Mouse (Mus musculus) CH12.LX (cell line): ENCODE measurements around the gene Tlk2. TPM values are rescaled to one million over a fixed set of nuclear protein-coding genes. Genes with fewer than 3 reads are reported as not detected.

ENCODE experiments used
- DNase-seq: peaks from one replicate; pipeline ENCODE4 v3.0.0-alpha.2; 2013; ENCODE audit errors: extremely low read depth
- H3K27ac ChIP-seq: 2 replicates; pipeline ENCODE4 v1.5.1; 2012; ENCODE audit warnings: low read depth, mild to moderate bottlenecking, control low read depth, moderate library complexity; ENCODE audit not compliant: insufficient read depth
- H3K27me3 ChIP-seq: replicated peaks from 2 replicates; pipeline ENCODE3; 2012; ENCODE audit warnings: inconsistent platforms
- H3K36me3 ChIP-seq, 2 experiments: replicated peaks in 1 of 2; 2 replicates each; pipeline versions ENCODE3 to v1.6.1; 2012; ENCODE audit warnings: inconsistent platforms in 1 of 2, low read length in 1 of 2, mild to moderate bottlenecking in 1 of 2, mixed read lengths in 1 of 2, moderate library complexity in 1 of 2; ENCODE audit not compliant: control insufficient read depth in 1 of 2, insufficient read depth in 1 of 2
- H3K4me1 ChIP-seq, 2 experiments: 2 replicates each; pipeline ENCODE4 v1.6.1; 2012; ENCODE audit warnings: inconsistent platforms in 1 of 2, moderate library complexity in 1 of 2; ENCODE audit not compliant: insufficient read depth in 2 of 2, control insufficient read depth in 1 of 2
- H3K4me2 ChIP-seq: 2 replicates; pipeline ENCODE4 v1.6.1; 2012; ENCODE audit warnings: low read depth, mild to moderate bottlenecking, control low read depth; ENCODE audit not compliant: poor library complexity, insufficient read depth, severe bottlenecking
- H3K4me3 ChIP-seq, 3 experiments: fragments of 150-350 bp in 1 of 3; sonication (generic) in 1 of 3; replicated peaks in 1 of 3; 2 replicates each; pipeline versions ENCODE3 to v1.5.1; 2011 to 2012; ENCODE audit warnings: low read depth in 2 of 3, low read length in 2 of 3, mild to moderate bottlenecking in 2 of 3, moderate library complexity in 2 of 3, control low read depth in 1 of 3, improper control_type of control experiment in 1 of 3, inconsistent platforms in 1 of 3, mixed read lengths in 1 of 3; ENCODE audit not compliant: poor library complexity in 1 of 3
- H3K79me2 ChIP-seq: replicated peaks from 2 replicates; pipeline ENCODE4 v1.6.1; 2012; ENCODE audit warnings: mild to moderate bottlenecking, moderate library complexity; ENCODE audit not compliant: control insufficient read depth, poor library complexity, insufficient read depth, severe bottlenecking; ENCODE audit errors: extremely low read depth
- H3K9ac ChIP-seq: 2 replicates; pipeline ENCODE4 v1.6.1; 2012; ENCODE audit warnings: low read depth, mild to moderate bottlenecking, control low read depth, moderate library complexity; ENCODE audit not compliant: insufficient read depth
- H3K9me3 ChIP-seq: replicated peaks from 2 replicates; pipeline ENCODE3; 2012; ENCODE audit warnings: low read length, inconsistent platforms, mixed read lengths
- BHLHE40 ChIP-seq: IDR thresholded peaks from 2 replicates; pipeline ENCODE4 v1.6.1; 2011; ENCODE audit warnings: mild to moderate bottlenecking, low read depth, low read length, improper control_type of control experiment
- CHD1 ChIP-seq: IDR thresholded peaks from 2 replicates; pipeline ENCODE4 v1.6.1; 2012; ENCODE audit warnings: low read depth, low read length, improper control_type of control experiment, inconsistent platforms
- CHD2 ChIP-seq: IDR thresholded peaks from 2 replicates; pipeline ENCODE4 v1.6.1; 2011; ENCODE audit warnings: low read length, improper control_type of control experiment
- CTCF ChIP-seq, 2 experiments: IDR thresholded peaks in 1 of 2; conservative IDR thresholded peaks in 1 of 2; 2 replicates each; pipeline ENCODE4 v1.5.1; 2011 to 2012; ENCODE audit warnings: low read depth in 2 of 2, low read length in 2 of 2, improper control_type of control experiment in 1 of 2, inconsistent platforms in 1 of 2, mild to moderate bottlenecking in 1 of 2, moderate library complexity in 1 of 2
- E2F4 ChIP-seq: IDR thresholded peaks from 2 replicates; pipeline ENCODE4 v1.6.1; 2011; ENCODE audit warnings: low read depth, low read length, improper control_type of control experiment; ENCODE audit not compliant: insufficient replicate concordance
- ELF1 ChIP-seq: IDR thresholded peaks from 2 replicates; pipeline ENCODE4 v1.6.1; 2014; ENCODE audit warnings: low read depth, mild to moderate bottlenecking, inconsistent platforms, low read length, improper control_type of control experiment
- EP300 ChIP-seq: IDR thresholded peaks from 2 replicates; pipeline ENCODE4 v1.6.1; 2011; ENCODE audit warnings: low read length, improper control_type of control experiment
- ETS1 ChIP-seq: conservative IDR thresholded peaks from 2 replicates; pipeline ENCODE4 v1.6.1; 2012; ENCODE audit warnings: low read depth, mild to moderate bottlenecking, inconsistent platforms, low read length, improper control_type of control experiment, moderate library complexity
- GABPA ChIP-seq: IDR thresholded peaks from 2 replicates; pipeline ENCODE4 v1.6.1; 2012; ENCODE audit warnings: low read depth, low read length, improper control_type of control experiment, inconsistent platforms; ENCODE audit not compliant: insufficient replicate concordance
- HCFC1 ChIP-seq: IDR thresholded peaks from 2 replicates; pipeline ENCODE4 v1.6.1; 2012; ENCODE audit warnings: low read depth, mild to moderate bottlenecking, inconsistent platforms, low read length, improper control_type of control experiment
- IRF4 ChIP-seq: IDR thresholded peaks from 2 replicates; pipeline ENCODE4 v1.6.1; 2014; ENCODE audit warnings: low read depth, mild to moderate bottlenecking, inconsistent platforms, low read length, improper control_type of control experiment
- JUN ChIP-seq: IDR thresholded peaks from 2 replicates; pipeline ENCODE4 v1.6.1; 2011; ENCODE audit warnings: low read depth, mild to moderate bottlenecking, low read length, improper control_type of control experiment, moderate library complexity; ENCODE audit not compliant: insufficient read depth
- JUND ChIP-seq: conservative IDR thresholded peaks from 2 replicates; pipeline ENCODE4 v1.6.1; 2011; ENCODE audit warnings: low read depth, low read length, improper control_type of control experiment
- KAT2A ChIP-seq: IDR thresholded peaks from 2 replicates; pipeline ENCODE4 v1.6.1; 2012; ENCODE audit warnings: low read length, improper control_type of control experiment, inconsistent platforms; ENCODE audit not compliant: insufficient replicate concordance
- MAFK ChIP-seq: IDR thresholded peaks from 2 replicates; pipeline ENCODE4 v1.6.1; 2011; ENCODE audit warnings: low read length, improper control_type of control experiment; ENCODE audit not compliant: insufficient replicate concordance
- MAX ChIP-seq: IDR thresholded peaks from 2 replicates; pipeline ENCODE4 v1.6.1; 2011; ENCODE audit warnings: low read length, improper control_type of control experiment
- MAZ ChIP-seq: IDR thresholded peaks from 2 replicates; pipeline ENCODE4 v1.6.1; 2012; ENCODE audit warnings: low read depth, mild to moderate bottlenecking, inconsistent platforms, low read length, improper control_type of control experiment, moderate library complexity
- MEF2A ChIP-seq: IDR thresholded peaks from 2 replicates; pipeline ENCODE4 v1.6.1; 2014; ENCODE audit warnings: low read depth, mild to moderate bottlenecking, inconsistent platforms, low read length, improper control_type of control experiment, borderline replicate concordance
- MXI1 ChIP-seq: IDR thresholded peaks from 2 replicates; pipeline ENCODE4 v1.6.1; 2011; ENCODE audit warnings: mild to moderate bottlenecking, low read depth, low read length, improper control_type of control experiment
- MYC ChIP-seq: IDR thresholded peaks from 2 replicates; pipeline ENCODE4 v1.6.1; 2011; ENCODE audit warnings: low read depth, mild to moderate bottlenecking, improper control_type of control experiment, low read length
- NELFE ChIP-seq: IDR thresholded peaks from 2 replicates; pipeline ENCODE4 v1.6.1; 2011; ENCODE audit warnings: low read depth, low read length, improper control_type of control experiment
- NRF1 ChIP-seq: IDR thresholded peaks from 2 replicates; pipeline ENCODE4 v1.6.1; 2014; ENCODE audit warnings: low read depth, mild to moderate bottlenecking, inconsistent platforms, low read length, improper control_type of control experiment, moderate library complexity
- PAX5 ChIP-seq: IDR thresholded peaks from 2 replicates; pipeline ENCODE4 v1.6.1; 2012; ENCODE audit warnings: low read length, inconsistent platforms, mixed read lengths
- POLR2A ChIP-seq: IDR thresholded peaks from 2 replicates; pipeline ENCODE4 v1.6.1; 2011; ENCODE audit warnings: low read depth, mild to moderate bottlenecking, improper control_type of control experiment, low read length
- POLR2AphosphoS2 ChIP-seq: IDR thresholded peaks from 2 replicates; pipeline ENCODE4 v1.6.1; 2011; ENCODE audit warnings: low read depth, low read length, improper control_type of control experiment
- RAD21 ChIP-seq: IDR thresholded peaks from 2 replicates; pipeline ENCODE4 v1.6.1; 2011; ENCODE audit warnings: low read depth, mild to moderate bottlenecking, low read length, improper control_type of control experiment, moderate library complexity
- RCOR1 ChIP-seq: conservative IDR thresholded peaks from 2 replicates; pipeline ENCODE4 v1.6.1; 2012; ENCODE audit warnings: low read depth, mild to moderate bottlenecking, inconsistent platforms, low read length, improper control_type of control experiment
- SIN3A ChIP-seq: IDR thresholded peaks from 2 replicates; pipeline ENCODE4 v1.6.1; 2012; ENCODE audit warnings: low read length, improper control_type of control experiment, inconsistent platforms
- SMC3 ChIP-seq: IDR thresholded peaks from 2 replicates; pipeline ENCODE4 v1.6.1; 2011; ENCODE audit warnings: low read depth, low read length, improper control_type of control experiment
- TBP ChIP-seq: conservative IDR thresholded peaks from 2 replicates; pipeline ENCODE4 v1.6.1; 2011; ENCODE audit warnings: low read depth, low read length, improper control_type of control experiment
- TCF12 ChIP-seq: IDR thresholded peaks from 2 replicates; pipeline ENCODE4 v1.6.1; 2014; ENCODE audit warnings: low read depth, mild to moderate bottlenecking, inconsistent platforms, low read length, improper control_type of control experiment
- UBTF ChIP-seq: IDR thresholded peaks from 2 replicates; pipeline ENCODE4 v1.6.1; 2012; ENCODE audit warnings: low read depth, mild to moderate bottlenecking, inconsistent platforms, low read length, improper control_type of control experiment, moderate library complexity
- USF1 ChIP-seq: IDR thresholded peaks from 2 replicates; pipeline ENCODE4 v1.6.1; 2014; ENCODE audit warnings: low read depth, mild to moderate bottlenecking, inconsistent platforms, low read length, improper control_type of control experiment
- USF2 ChIP-seq: conservative IDR thresholded peaks from 2 replicates; pipeline ENCODE4 v1.6.1; 2011; ENCODE audit warnings: low read depth, low read length, improper control_type of control experiment
- ZC3H11A ChIP-seq: IDR thresholded peaks from 2 replicates; pipeline ENCODE4 v1.6.1; 2012; ENCODE audit warnings: low read depth, mild to moderate bottlenecking, inconsistent platforms, low read length, improper control_type of control experiment
- ZKSCAN1 ChIP-seq: IDR thresholded peaks from 2 replicates; pipeline ENCODE4 v1.6.1; 2012; ENCODE audit warnings: low read depth, inconsistent platforms, low read length, improper control_type of control experiment, borderline replicate concordance
- ZMIZ1 ChIP-seq: IDR thresholded peaks from 2 replicates; pipeline ENCODE4 v1.6.1; 2012; ENCODE audit warnings: low read depth, mild to moderate bottlenecking, inconsistent platforms, low read length, improper control_type of control experiment
- ZNF384 ChIP-seq: IDR thresholded peaks from 2 replicates; pipeline ENCODE4 v1.6.1; 2012; ENCODE audit warnings: low read depth, low read length, improper control_type of control experiment, inconsistent platforms
- dilution Hi-C: fragments of 300-500 bp; cut with MboI; formaldehyde crosslinking; loops from 2 replicates; pipeline ENCODE4 v1.14.3; 2020; ENCODE audit warnings: low sequenced_read_pairs; ENCODE audit not compliant: extremely low pct_unique_long_range_greater_than_20kb, extremely low pct_ligation_motif_present
- in situ Hi-C: fragments of 300-500 bp; cut with MboI; formaldehyde crosslinking; loops from 3 replicates; pipeline ENCODE4 v1.14.3; 2019; ENCODE audit warnings: low sequenced_read_pairs, low pct_ligation_motif_present, low pct_unique_long_range_greater_than_20kb, mixed read lengths
- polyA plus RNA-seq: library from polyadenylated mRNA; unstranded; fragments of >175 nt; gene quantifications from 2 replicates; pipeline ENCODE4 v1.2.1, GENCODE M21; 2012; ENCODE audit warnings: low read depth; ENCODE audit not compliant: insufficient read length
- total RNA-seq, 2 experiments: library from RNA; depleted of rRNA; stranded (reverse); fragments of 300-350 nt in 1 of 2; fragments of >200 nt in 1 of 2; gene quantifications; 2 replicates each; pipeline ENCODE4 v1.2.3; 2012 to 2014

Gene Tlk2
- total and polyA plus RNA-seq, 3 experiments = 78.0 to 90.6 (median 85.1) TPM

GRCm38 (mm10) chr11:105332468-105332867 lies 153.9 kb downstream of the Tlk2 start:
- H3K9me3 ChIP-seq = no peaks in the 10 kb centered on the region
- TF ChIP-seq RCOR1 (no peak), ZMIZ1 (no peak), EP300 (no peak), IRF4 (0 out of 2 replicates have a peak, but pooled peaks have one; percentile 18), MAX (peak; percentile 55; the same call in 1 of the 2 replicates), RAD21 (peak; percentile 91), POLR2A (no peak), CHD1 (no peak), SMC3 (peak; percentile 79), BHLHE40 (0 out of 2 replicates have a peak, but pooled peaks have one; percentile 18), CHD2 (no peak), UBTF (no peak), JUND (no peak), SIN3A (0 out of 2 replicates have a peak, but pooled peaks have one; percentile 38), TBP (no peak), ZC3H11A (peak; percentile 52; the same call in 1 of the 2 replicates), MAFK (no peak), HCFC1 (no peak), ZKSCAN1 (no peak), NRF1 (no peak), POLR2AphosphoS2 (no peak), CTCF (conservative IDR thresholded peaks at IDR 0.05 in 1 of 2, IDR thresholded peaks at IDR 0.05 in 1 of 2; ENCODE audit: low read depth in 2 of 2, low read length in 2 of 2) (peak; percentile 60 to 93), E2F4 (no peak), ETS1 (no peak), USF2 (no peak), KAT2A (no peak), GABPA (no peak), PAX5 (no peak), TCF12 (0 out of 2 replicates have a peak, but pooled peaks have one; percentile 13), MXI1 (no peak), MEF2A (no peak), MAZ (0 out of 2 replicates have a peak, but pooled peaks have one; percentile 41), ZNF384 (no peak), JUN (no peak), MYC (peak; percentile 45; the same call in 1 of the 2 replicates), NELFE (peak; percentile 43; the same call in 1 of the 2 replicates), ELF1 (0 out of 2 replicates have a peak, but pooled peaks have one; percentile 15), USF1 (no peak)
- peak overlapping the region; percentile 47; the same call in 1 of the 2 replicates for H3K4me2 ChIP-seq
- H3K4me1 ChIP-seq = 0 out of 4 replicates have a peak, but pooled peaks cover 0 to 2% of the 10 kb centered on the region in 2 experiments
- no peaks in the 10 kb centered on the region for H3K27me3 ChIP-seq
- in situ Hi-C loops = no loop called here
- no peak overlapping the region for H3K9ac ChIP-seq
- peak; percentile 76 for DNase-seq
- H3K79me2 ChIP-seq = no peaks in the 10 kb centered on the region
- H3K36me3 ChIP-seq = no peaks in the 10 kb centered on the region
- H3K4me3 ChIP-seq = no peak overlapping the region
- no peak overlapping the region for H3K27ac ChIP-seq
- dilution Hi-C loops = no loop called here
